Mouse (Mus musculus) thymus, adult 18-20 months (tissue): ENCODE results near the gene Hist2h2aa1.
"Not testable (repeated sequence)": the region's sequence is repeated elsewhere in the genome, so short reads cannot be mapped to it uniquely, and the experiment has no call there.

Source experiments
- DNase-seq, 2 experiments: peaks; one replicate each; pipeline ENCODE4 v3.0.0; 2022; ENCODE audit warnings: mixed read lengths in 2 of 2

Hist2h2aa1 gene

GRCm38 (mm10) chr3:96245003-96245886, at the start of gene Hist2h2aa1:
Gene Hist2h2aa1 (plus strand): TSS chr3:96245497.
- DNase-seq = peak; percentile 79 to 86

GRCm38 (mm10) chr3:96195616-96196313, 49.5 kb upstream of the Hist2h2aa1 start:
- no peak for DNase-seq

- DNase-seq = peak in 1 of 2 experiments; percentile 40
Observed at GRCm38 (mm10) chr3:96196437-96197128, 48.7 kb upstream of the Hist2h2aa1 start.

- DNase-seq = peak; percentile 79 to 85
Observed at GRCm38 (mm10) chr3:96197129-96197749, 48.1 kb upstream of the Hist2h2aa1 start.

- DNase-seq = peak in 1 of 2 experiments; percentile 49
Observed at GRCm38 (mm10) chr3:96198181-96198580, 47.1 kb upstream of the Hist2h2aa1 start.

GRCm38 (mm10) chr3:96198601-96199251, 46.6 kb upstream of the Hist2h2aa1 start:
- not testable (repeated sequence) for DNase-seq

- DNase-seq = no peak
Observed at GRCm38 (mm10) chr3:96199731-96200130, 45.6 kb upstream of the Hist2h2aa1 start.

GRCm38 (mm10) chr3:96207819-96208218, 37.5 kb upstream of the Hist2h2aa1 start:
- no peak for DNase-seq

GRCm38 (mm10) chr3:96209242-96209641, 36.1 kb upstream of the Hist2h2aa1 start:
- no peak for DNase-seq

GRCm38 (mm10) chr3:96219191-96219641, 26.1 kb upstream of the Hist2h2aa1 start:
- DNase-seq = peak in 1 of 2 experiments; percentile 56

GRCm38 (mm10) chr3:96219661-96220130, 25.6 kb upstream of the Hist2h2aa1 start, which contains the start of the genes Bola1 and Hist2h2ab:
Gene Bola1 (minus strand): TSS chr3:96219709.
Gene Hist2h2ab (plus strand): TSS chr3:96219865.
- DNase-seq = peak; percentile 68 to 75

- not testable (repeated sequence) for DNase-seq
Observed at GRCm38 (mm10) chr3:96220131-96220764, 25.0 kb upstream of the Hist2h2aa1 start.

GRCm38 (mm10) chr3:96220765-96221639, 24.3 kb upstream of the Hist2h2aa1 start, which contains the start of the genes Hist2h2ac and Hist2h2be:
Gene Hist2h2ac (minus strand): TSS chr3:96220880.
Gene Hist2h2be (plus strand): TSS chr3:96221119.
- DNase-seq = peak; percentile 75 to 92

GRCm38 (mm10) chr3:96221640-96222038, 23.7 kb upstream of the Hist2h2aa1 start:
- DNase-seq = peak in 1 of 2 experiments; percentile 36

GRCm38 (mm10) chr3:96222774-96223173, 22.5 kb upstream of the Hist2h2aa1 start:
- DNase-seq = no peak

GRCm38 (mm10) chr3:96225421-96225820, 19.9 kb upstream of the Hist2h2aa1 start:
- no peak for DNase-seq

- DNase-seq = no peak
Observed at GRCm38 (mm10) chr3:96226695-96227648, 18.3 kb upstream of the Hist2h2aa1 start.

GRCm38 (mm10) chr3:96228828-96229227, 16.5 kb upstream of the Hist2h2aa1 start:
- DNase-seq = no peak

- DNase-seq = no peak
Observed at GRCm38 (mm10) chr3:96230404-96230803, 14.9 kb upstream of the Hist2h2aa1 start.
